Mouse (Mus musculus) neural tube, embryonic 11.5 days (tissue): ENCODE data around the gene Cdhr2. TPM values are rescaled to one million over a fixed set of nuclear protein-coding genes. Genes with fewer than 3 reads are reported as not detected.

Source experiments
- ATAC-seq: fragments of 200-750 bp; cut with Nextera tagmentation; 2 replicates; pipeline ENCODE4 v1.8.0; 2017; ENCODE audit warnings: moderate number of reproducible peaks, mild to moderate bottlenecking, moderate TSS enrichment, moderate library complexity; ENCODE audit not compliant: insufficient read depth, low FRiP score, low TSS enrichment
- DNase-seq: peaks from one replicate; pipeline ENCODE4 v3.0.0-alpha.2; 2015; ENCODE audit warnings: low spot score
- H3K27ac ChIP-seq: fragments of 300-500 bp; sonication (generic); 2 replicates; pipeline ENCODE4 v1.5.1; 2014; ENCODE audit warnings: low read depth, mild to moderate bottlenecking, low read length
- H3K27me3 ChIP-seq: fragments of 300-500 bp; sonication (generic); 2 replicates; pipeline ENCODE4 v1.6.1; 2014; ENCODE audit warnings: mild to moderate bottlenecking, low read length, mixed read lengths; ENCODE audit not compliant: control insufficient read depth, insufficient read depth
- H3K36me3 ChIP-seq: fragments of 300-500 bp; sonication (generic); 2 replicates; pipeline ENCODE4 v1.6.1; 2014; ENCODE audit warnings: mild to moderate bottlenecking, low read length, moderate library complexity, mixed read lengths; ENCODE audit not compliant: control insufficient read depth, insufficient read depth
- H3K4me1 ChIP-seq: fragments of 300-500 bp; sonication (generic); 2 replicates; pipeline ENCODE4 v1.6.1; 2014; ENCODE audit warnings: low read length, mixed read lengths; ENCODE audit not compliant: control insufficient read depth, insufficient read depth
- H3K4me2 ChIP-seq: fragments of 300-500 bp; sonication (generic); 2 replicates; pipeline ENCODE4 v1.6.1; 2014; ENCODE audit warnings: low read depth, mild to moderate bottlenecking, moderate library complexity
- H3K4me3 ChIP-seq: fragments of 300-500 bp; sonication (generic); 2 replicates; pipeline ENCODE4 v1.5.1; 2014; ENCODE audit warnings: low read depth, low read length
- H3K9ac ChIP-seq: fragments of 300-500 bp; sonication (generic); 2 replicates; pipeline ENCODE4 v1.6.1; 2014; ENCODE audit warnings: mild to moderate bottlenecking, low read length
- H3K9me3 ChIP-seq: fragments of 300-500 bp; sonication (generic); 2 replicates; pipeline ENCODE4 v1.6.1; 2016; ENCODE audit warnings: low read length; ENCODE audit not compliant: control insufficient read depth
- WGBS: fragments of 180-500 bp; shearing (Covaris S2); extraction: QIAGEN DNeasy Blood & Tissue Kit; methylation state at CpG from one replicate; pipeline ENCODE4 v1.1.7; 2014; 5-methylcytosine and 5-hydroxymethylcytosine counted together
- polyA plus RNA-seq: library from polyadenylated mRNA; unstranded; fragments of >200 nt; fragmentation: Nextera tagmentation; extraction: Ambion mirVana; gene quantifications from 2 replicates; pipeline ENCODE4 v1.2.1, GENCODE M21; 2014

Gene Cdhr2
- polyA plus RNA-seq, 1 experiment from 2014 or later: 0.15 TPM

- DNase-seq: no peak
- WGBS: 37% methylated on average over 2 of the region's 2 CpGs
Measured at GRCm38 (mm10) chr13:54783235-54783634, 82.0 kb downstream of the Cdhr2 start.

GRCm38 (mm10) chr13:54783698-54784097 is 82.4 kb downstream of the Cdhr2 start, which contains the start of gene Eif4e1b:
TSS of gene Eif4e1b (plus strand) at chr13:54783998.
- Histone ChIP-seq H3K9me3 (no peaks in the 10 kb centered on the region), H3K4me2 (no peak within 1 kb of the TSS), H3K27ac (no peak within 1 kb of the TSS), H3K4me1 (no peaks in the 10 kb centered on the region), H3K4me3 (no peak within 1 kb of the TSS), H3K9ac (no peak within 1 kb of the TSS), H3K27me3 (no peaks in the 10 kb centered on the region), H3K36me3 (no peaks in the 10 kb centered on the region)
- WGBS: 72% methylated on average over 4 of the region's 4 CpGs
- ATAC-seq (no peak), DNase-seq (no peak)

More at GRCm38 (mm10) chr13:54783235-54783634, 82.0 kb downstream of the Cdhr2 start:
- Histone ChIP-seq H3K4me2 (no peak overlapping the region), H3K9ac (no peak overlapping the region), H3K4me3 (no peak overlapping the region), H3K9me3 (no peaks in the 10 kb centered on the region), H3K36me3 (no peaks in the 10 kb centered on the region), H3K4me1 (no peaks in the 10 kb centered on the region), H3K27me3 (no peaks in the 10 kb centered on the region), H3K27ac (no peak overlapping the region)
- no peak for ATAC-seq

Other genes with a start within 250 kb of the Cdhr2 start
- gene Thoc3, start 232.6 kb upstream of the Cdhr2 start, polyA plus RNA-seq: 153 and 154 TPM in 2 replicates
- gene Simc1, start 197.7 kb upstream of the Cdhr2 start, polyA plus RNA-seq: 19.5 and 26.6 TPM in 2 replicates
- 254 and 284 TPM in 2 replicates for gene 4833439L19Rik, start 136.0 kb upstream of the Cdhr2 start, polyA plus RNA-seq
- 28.6 and 34.5 TPM in 2 replicates for gene Arl10, start 126.4 kb upstream of the Cdhr2 start, polyA plus RNA-seq
- gene Nop16, start 111.4 kb upstream of the Cdhr2 start, polyA plus RNA-seq: 66.6 and 71.7 TPM in 2 replicates
- 147 and 160 TPM in 2 replicates for gene Higd2a, start 111.3 kb upstream of the Cdhr2 start, polyA plus RNA-seq
- 30.9 and 34.1 TPM in 2 replicates for gene Cltb, start 90.1 kb upstream of the Cdhr2 start, polyA plus RNA-seq
- gene Faf2, start 79.7 kb upstream of the Cdhr2 start, polyA plus RNA-seq: 99.0 and 102 TPM in 2 replicates
- 126 and 130 TPM in 2 replicates for gene Rnf44, start 7.6 kb upstream of the Cdhr2 start, polyA plus RNA-seq
- 13.3 and 14.5 TPM in 2 replicates for gene Gprin1, start 48.4 kb downstream of the Cdhr2 start, polyA plus RNA-seq
- gene Sncb, start 65.1 kb downstream of the Cdhr2 start, polyA plus RNA-seq: 2.7 and 3.7 TPM in 2 replicates
- not detected in 2 replicates for gene Eif4e1b, start 82.5 kb downstream of the Cdhr2 start, polyA plus RNA-seq
- 17.6 and 21.3 TPM in 2 replicates for gene Tspan17, start 87.9 kb downstream of the Cdhr2 start, polyA plus RNA-seq
- gene Unc5a, start 247.9 kb downstream of the Cdhr2 start, polyA plus RNA-seq: 6.7 and 7.5 TPM in 2 replicates